Mouse (Mus musculus) ovary, adult 10 weeks (tissue): ENCODE results near the gene H2al1k. TPM values are rescaled to one million over a fixed set of nuclear protein-coding genes. Genes with fewer than 3 reads are reported as not detected.

Experiments
- polyA plus RNA-seq: library from polyadenylated mRNA; stranded (reverse); fragments of 350-450 nt; fragmentation: Illumina TruSeq; extraction: RNeasy Lipid Tissue Mini Kit (QIAGEN cat#74804); gene quantifications from one replicate; pipeline ENCODE4 v1.2.3, GENCODE M21; 2014

H2al1k gene
- not detected for polyA plus RNA-seq

DNA sequence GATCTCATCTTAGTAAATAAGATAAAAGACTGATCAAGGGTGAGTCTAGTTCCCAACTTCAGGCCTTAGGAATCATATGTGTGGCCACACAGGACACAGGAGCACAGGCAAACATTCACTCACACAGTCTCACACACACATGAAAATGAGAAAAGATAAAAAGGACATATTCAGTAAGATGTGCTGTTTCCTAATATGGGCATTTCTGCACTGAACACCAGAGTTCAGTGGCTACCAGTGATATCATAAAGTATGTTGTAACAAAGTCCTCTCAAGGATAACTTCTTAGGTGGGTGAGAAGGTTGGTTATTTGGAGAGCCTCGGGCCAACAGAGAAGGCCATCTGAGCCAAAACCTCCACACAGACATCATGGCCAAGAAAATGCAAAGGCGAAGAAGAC lies at the start of gene H2al1k:
TSS of gene H2al1k (plus strand) at position 301 of the 400 bp plus-strand sequence.

Other genes starting within 250 kb of the H2al1k start
- not detected for gene 4930402K13Rik, start 246.1 kb upstream of the H2al1k start, polyA plus RNA-seq
- 23.6 TPM for gene Lancl3, start 150.7 kb upstream of the H2al1k start, polyA plus RNA-seq
- gene Gm14862, start 93.7 kb upstream of the H2al1k start, polyA plus RNA-seq: not detected
- gene Xk, start 77.9 kb upstream of the H2al1k start, polyA plus RNA-seq: 29.5 TPM
- not detected for gene H2al1m, start 66.9 kb upstream of the H2al1k start, polyA plus RNA-seq
- gene Cybb, start 137.1 kb downstream of the H2al1k start, polyA plus RNA-seq: 34.9 TPM
- gene H2al1o, start 221.8 kb downstream of the H2al1k start, polyA plus RNA-seq: not detected